Mouse (Mus musculus) liver, embryonic 14.5 days (tissue): ENCODE measurements around the gene Gm16181. TPM values are rescaled to one million over a fixed set of nuclear protein-coding genes. Genes with fewer than 3 reads are reported as not detected.

Source experiments
- ATAC-seq: fragments of 200-750 bp; cut with Nextera tagmentation; 2 replicates; pipeline ENCODE4 v1.8.0; 2017; ENCODE audit warnings: moderate number of reproducible peaks, mild to moderate bottlenecking, moderate library complexity; ENCODE audit not compliant: insufficient read depth
- DNase-seq, 3 experiments: peaks; one replicate each; pipeline ENCODE4 v3.0.0-alpha.2; 2012 to 2013; ENCODE audit warnings: low read depth in 3 of 3, low spot score in 3 of 3
- H3K27ac ChIP-seq: fragments of 300-500 bp; sonication (generic); 2 replicates; pipeline ENCODE4 v1.5.1; 2014; ENCODE audit warnings: moderate library complexity, mild to moderate bottlenecking, control low read depth, inconsistent platforms
- H3K27me3 ChIP-seq: fragments of 300-500 bp; sonication (generic); 2 replicates; pipeline ENCODE4 v1.6.1; 2014; ENCODE audit warnings: mild to moderate bottlenecking, low read length, moderate library complexity; ENCODE audit not compliant: control insufficient read depth, insufficient read depth
- H3K36me3 ChIP-seq: fragments of 300-500 bp; sonication (generic); replicated peaks from 2 replicates; pipeline ENCODE4 v1.6.1; 2014; ENCODE audit warnings: low read depth; ENCODE audit not compliant: control insufficient read depth, insufficient read depth
- H3K4me1 ChIP-seq, 2 experiments: fragments of 200-500 bp in 1 of 2; fragments of 300-500 bp in 1 of 2; sonication (generic) in 1 of 2; replicated peaks; 2 replicates each; pipeline ENCODE4 v1.6.1; 2012 to 2014; ENCODE audit warnings: antibody characterized with exemption in 1 of 2, inconsistent platforms in 1 of 2, low read length in 1 of 2; ENCODE audit not compliant: control insufficient read depth in 2 of 2, insufficient read depth in 2 of 2
- H3K4me2 ChIP-seq: fragments of 300-500 bp; sonication (generic); 2 replicates; pipeline ENCODE4 v1.6.1; 2014; ENCODE audit warnings: low read depth, mild to moderate bottlenecking, control low read depth, moderate library complexity
- H3K4me3 ChIP-seq, 2 experiments: fragments of 200-500 bp in 1 of 2; fragments of 300-500 bp in 1 of 2; sonication (generic) in 1 of 2; 2 replicates each; pipeline ENCODE4 v1.5.1; 2012 to 2014; ENCODE audit warnings: low read depth in 2 of 2, low read length in 2 of 2, mild to moderate bottlenecking in 2 of 2, control low read depth in 1 of 2, inconsistent platforms in 1 of 2, moderate library complexity in 1 of 2; ENCODE audit not compliant: insufficient read depth in 1 of 2
- H3K9ac ChIP-seq: fragments of 300-500 bp; sonication (generic); replicated peaks from 2 replicates; pipeline ENCODE4 v1.6.1; 2014; ENCODE audit warnings: mild to moderate bottlenecking, control low read depth, moderate library complexity
- H3K9me3 ChIP-seq: fragments of 300-500 bp; sonication (generic); 2 replicates; pipeline ENCODE4 v1.6.1; 2016; ENCODE audit warnings: low read length, mixed read lengths; ENCODE audit not compliant: control insufficient read depth
- CTCF ChIP-seq: IDR thresholded peaks from 2 replicates; pipeline ENCODE4 v1.5.1; 2016; ENCODE audit warnings: antibody characterized with exemption, low read depth, control low read depth
- EP300 ChIP-seq: IDR thresholded peaks from 2 replicates; pipeline ENCODE4 v1.6.1; 2016; ENCODE audit warnings: antibody characterized with exemption, low read depth
- WGBS: fragments of 180-500 bp; shearing (Covaris S2); extraction: QIAGEN DNeasy Blood & Tissue Kit; methylation state at CpG from one replicate; pipeline ENCODE4 v1.1.7; 2014; ENCODE audit not compliant: insufficient replicate concordance; 5-methylcytosine and 5-hydroxymethylcytosine counted together
- polyA plus RNA-seq, 2 experiments: library from polyadenylated mRNA; depleted of rRNA in 1 of 2; stranded (reverse) in 1 of 2; unstranded in 1 of 2; fragments of >200 nt; fragmentation: Nextera tagmentation in 1 of 2; extraction: Ambion mirVana in 1 of 2; gene quantifications; 2 replicates each; pipeline versions ENCODE4 v1.2.1 to v1.2.3; 2012 to 2014

The Gm16181 gene
- polyA plus RNA-seq, 2 experiments, result 0.21 TPM; not detected in 1

DNA sequence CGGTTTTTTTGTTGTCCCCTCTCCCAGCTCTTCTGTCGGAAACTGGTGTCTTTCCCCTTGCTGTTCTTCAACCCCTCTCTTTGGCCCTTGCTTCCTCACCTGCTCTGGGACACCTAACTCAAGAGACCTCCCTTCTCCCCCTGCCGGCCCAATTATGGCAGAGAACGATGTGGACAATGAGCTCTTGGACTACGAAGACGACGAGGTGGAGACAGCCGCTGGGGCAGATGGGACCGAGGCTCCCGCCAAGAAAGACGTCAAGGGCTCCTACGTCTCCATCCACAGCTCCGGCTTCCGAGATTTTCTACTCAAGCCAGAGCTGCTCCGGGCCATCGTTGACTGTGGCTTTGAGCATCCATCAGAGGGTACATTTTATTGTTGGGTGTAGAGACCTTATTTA is 22.5 kb downstream of the Gm16181 start:
- H3K4me3 ChIP-seq, result peak overlapping the region; percentile 85 to 97
- no peaks in the 10 kb centered on the region for H3K9me3 ChIP-seq
- no peaks in the 10 kb centered on the region for H3K27me3 ChIP-seq
- no peak for ATAC-seq
- no peak for TF ChIP-seq EP300
- 0 out of 2 replicates have a peak, but pooled peaks have one; percentile 27 for TF ChIP-seq CTCF
- WGBS, result 14% methylated on average over 16 of the region's 16 CpGs
- DNase-seq, result no peak
- peak overlapping the region; percentile 95 for H3K9ac ChIP-seq
- H3K4me2 ChIP-seq, result peak overlapping the region; percentile 97
- H3K36me3 ChIP-seq, result peaks cover 51% of the 10 kb centered on the region
- H3K27ac ChIP-seq, result peak overlapping the region; percentile 83
- H3K4me1 ChIP-seq, result peaks cover 20 to 32% of the 10 kb centered on the region in 2 experiments

DNA sequence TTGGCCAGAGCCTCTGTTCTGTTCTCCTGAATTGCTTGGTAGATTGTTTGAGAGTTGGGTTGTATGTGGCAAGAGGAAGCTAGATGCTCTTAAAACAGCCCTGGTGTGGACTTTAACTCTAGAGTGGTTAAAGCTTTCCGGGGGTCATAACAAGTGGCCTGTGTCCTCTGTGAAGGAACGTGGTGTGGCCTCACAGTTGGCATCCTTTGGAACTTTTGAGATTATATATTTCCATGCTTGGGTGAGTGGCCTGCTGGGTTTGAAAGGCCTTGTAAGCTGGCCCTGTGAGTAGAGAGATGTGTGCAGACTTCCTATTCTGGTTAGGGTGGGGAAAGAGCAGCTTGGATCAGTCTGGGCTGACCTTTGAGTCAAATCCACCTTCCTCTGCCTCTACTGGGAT is 24.4 kb downstream of the Gm16181 start:
- DNase-seq (no peak), ATAC-seq (no peak)
- no peaks in the 10 kb centered on the region for H3K27me3 ChIP-seq
- H3K4me3 ChIP-seq, result no peak overlapping the region
- TF ChIP-seq CTCF, result no peak
- no peak for TF ChIP-seq EP300
- peak overlapping the region; percentile 97 for H3K4me2 ChIP-seq
- no peaks in the 10 kb centered on the region for H3K9me3 ChIP-seq
- no peak overlapping the region for H3K27ac ChIP-seq
- 83% methylated on average over 2 of the region's 2 CpGs for WGBS
- H3K9ac ChIP-seq, result 0 out of 2 replicates have a peak overlapping the region, but pooled peaks have one; percentile 2
- peaks cover 20 to 32% of the 10 kb centered on the region in 2 experiments for H3K4me1 ChIP-seq
- H3K36me3 ChIP-seq, result peaks cover 70% of the 10 kb centered on the region

DNA sequence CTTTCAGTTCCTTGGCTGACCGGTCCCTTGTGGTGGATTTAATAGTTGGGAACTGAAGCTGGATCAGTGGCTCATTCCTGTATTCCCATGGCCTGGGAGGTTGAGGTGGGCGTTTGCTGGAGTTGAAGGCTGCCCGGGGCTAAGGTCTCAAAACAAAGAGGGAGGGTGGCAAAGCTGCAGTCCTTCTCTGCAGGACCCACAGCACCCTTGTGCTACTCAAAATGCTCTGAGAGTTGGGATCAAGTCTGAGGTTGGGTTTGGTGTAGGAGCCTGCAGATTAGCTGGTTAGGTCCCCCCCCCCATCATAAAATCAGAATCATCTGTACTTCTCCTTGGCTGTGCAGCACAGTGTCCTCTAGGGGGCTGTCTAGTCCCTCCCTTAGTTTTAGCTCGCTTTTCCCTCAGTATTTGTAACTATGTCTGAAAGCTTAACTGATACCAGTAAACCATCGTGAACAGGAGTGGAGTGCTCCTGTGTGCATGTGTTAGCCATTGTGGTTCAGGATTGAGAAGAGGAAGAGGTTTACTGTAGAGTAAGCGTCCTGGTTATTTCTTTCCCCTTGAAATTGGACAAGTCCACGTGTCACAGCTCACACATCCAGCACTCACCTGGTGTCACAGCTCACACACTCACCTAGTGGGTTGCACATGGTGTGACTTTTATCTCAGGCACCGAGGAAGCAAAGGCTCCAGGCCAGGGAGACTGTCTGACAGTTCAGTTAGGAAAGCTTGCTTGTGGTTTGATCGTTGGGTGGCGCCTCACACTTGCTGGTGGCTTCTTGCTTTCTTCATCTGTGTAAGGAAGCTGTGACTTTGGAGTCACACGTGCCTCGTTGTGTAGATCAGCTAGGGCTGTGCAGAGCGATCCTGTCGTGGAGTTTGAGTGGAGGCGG is 25.3 kb downstream of the Gm16181 start:
- TF ChIP-seq CTCF (peak; percentile 57), EP300 (no peak)
- H3K36me3 ChIP-seq, result peaks cover 78% of the 10 kb centered on the region
- H3K4me3 ChIP-seq, result no peak overlapping the region
- WGBS, result 71% methylated on average over 15 of the region's 15 CpGs
- H3K27ac ChIP-seq, result no peak overlapping the region
- no peaks in the 10 kb centered on the region for H3K27me3 ChIP-seq
- no peak overlapping the region for H3K4me2 ChIP-seq
- H3K4me1 ChIP-seq, result peaks cover 13 to 22% of the 10 kb centered on the region in 2 experiments
- no peaks in the 10 kb centered on the region for H3K9me3 ChIP-seq
- ATAC-seq, result no peak
- no peak for DNase-seq
- H3K9ac ChIP-seq, result no peak overlapping the region

DNA sequence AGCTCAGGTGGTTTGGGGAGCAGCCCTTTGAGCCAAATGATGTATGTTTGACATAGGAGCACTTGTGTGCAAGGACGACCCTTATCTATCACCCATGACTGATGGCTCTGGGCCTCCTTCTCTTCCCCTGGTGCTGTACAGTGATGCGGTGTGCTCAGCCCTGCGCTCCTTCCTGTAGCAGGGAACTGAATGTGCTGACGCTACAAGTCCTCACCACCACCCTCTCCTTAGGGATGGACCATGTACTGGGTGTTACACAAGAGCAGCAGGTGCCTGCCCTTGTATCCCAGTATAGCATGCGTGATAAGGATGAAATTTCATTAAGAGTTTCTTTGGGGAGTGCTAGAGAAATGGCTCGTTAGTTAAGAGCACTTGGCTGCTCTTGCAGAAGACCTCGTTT is 26.5 kb downstream of the Gm16181 start:
- Histone ChIP-seq H3K36me3 (peaks cover 87% of the 10 kb centered on the region), H3K4me3 (no peak overlapping the region), H3K9ac (no peak overlapping the region), H3K4me1 (peaks cover 13 to 21% of the 10 kb centered on the region in 2 experiments), H3K9me3 (no peaks in the 10 kb centered on the region), H3K4me2 (no peak overlapping the region), H3K27me3 (no peaks in the 10 kb centered on the region), H3K27ac (no peak overlapping the region)
- WGBS, result 78% methylated on average over 7 of the region's 7 CpGs
- ATAC-seq, result no peak
- no peak for TF ChIP-seq CTCF
- TF ChIP-seq EP300, result no peak
- no peak for DNase-seq

DNA sequence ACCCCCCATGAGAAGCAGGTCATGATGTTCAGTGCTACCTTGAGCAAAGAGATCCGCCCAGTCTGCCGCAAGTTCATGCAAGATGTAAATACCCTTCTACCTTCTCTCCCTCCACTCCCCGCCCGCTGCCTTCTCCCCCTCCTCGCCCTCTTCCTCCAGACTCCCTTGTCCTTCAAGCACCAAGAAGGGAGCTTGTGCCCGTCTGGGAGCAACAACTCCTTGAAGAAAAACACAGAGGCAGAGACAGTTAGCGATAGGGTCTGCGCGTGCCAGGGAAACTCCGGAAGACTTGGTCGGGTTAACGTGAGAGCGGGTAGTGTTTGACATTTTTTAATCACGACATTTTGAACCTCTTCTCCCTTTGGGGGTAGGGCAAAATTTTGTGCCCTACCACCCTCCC is 28.4 kb downstream of the Gm16181 start:
- Histone ChIP-seq H3K9me3 (no peaks in the 10 kb centered on the region), H3K4me3 (no peak overlapping the region), H3K4me2 (no peak overlapping the region), H3K27me3 (no peaks in the 10 kb centered on the region), H3K36me3 (peaks cover 95% of the 10 kb centered on the region), H3K9ac (no peak overlapping the region), H3K4me1 (peaks cover 5 to 12% of the 10 kb centered on the region in 2 experiments), H3K27ac (no peak overlapping the region)
- TF ChIP-seq CTCF (no peak), EP300 (no peak)
- DNase-seq (no peak), ATAC-seq (no peak)
- WGBS, result 90% methylated on average over 14 of the region's 14 CpGs
